Mouse (Mus musculus) heart, postnatal 36 days (tissue): ENCODE measurements around the gene Pfkp. TPM values are rescaled to one million over a fixed set of nuclear protein-coding genes. Genes with fewer than 3 reads are reported as not detected.

Experiments
- DNase-seq, 2 experiments: peaks; one replicate each; pipeline ENCODE4 v3.0.0; 2021 to 2022
- intact Hi-C: fragments of 180-260 bp; cut with DNase I; formaldehyde crosslinking; loops from one replicate; pipeline ENCODE4 v1.15.1; 2025
- total RNA-seq, 2 experiments: library from RNA; stranded (reverse); gene quantifications; 2 replicates each; pipeline ENCODE4 v1.2.3; 2021

Gene Pfkp
- total RNA-seq, 2 experiments from 2014 or later, result 49.0 to 65.7 TPM

DNA sequence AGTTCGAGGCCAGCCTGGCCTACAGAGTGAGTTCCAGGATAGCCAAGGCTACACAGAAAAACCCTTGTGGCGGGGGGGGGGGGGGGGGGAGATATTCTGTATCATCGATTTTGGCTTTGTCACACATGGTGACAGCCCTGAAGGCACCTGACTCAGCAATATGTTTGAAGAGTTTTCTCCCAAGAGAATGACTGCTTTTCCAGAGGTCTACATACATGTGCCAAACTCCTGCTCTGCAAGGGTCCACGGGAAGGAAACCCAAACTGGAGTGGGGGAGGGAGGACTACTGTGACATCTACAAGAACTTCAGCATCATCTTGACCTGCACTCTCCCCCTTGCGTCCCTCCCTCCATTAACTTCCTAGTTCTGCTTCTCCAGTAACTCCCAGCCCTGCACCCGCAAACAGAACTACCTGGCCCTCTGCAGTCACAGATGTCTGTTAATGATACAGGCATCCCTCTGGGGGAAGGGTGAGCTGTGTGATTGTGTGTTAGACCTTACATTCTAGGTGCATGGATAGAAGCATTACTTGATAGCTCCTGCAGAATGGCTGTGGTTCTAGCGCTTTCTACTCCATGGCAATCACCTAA, 10.9 kb downstream of the Pfkp start:
- no peak for DNase-seq
- intact Hi-C loops, result no loop called here

DNA sequence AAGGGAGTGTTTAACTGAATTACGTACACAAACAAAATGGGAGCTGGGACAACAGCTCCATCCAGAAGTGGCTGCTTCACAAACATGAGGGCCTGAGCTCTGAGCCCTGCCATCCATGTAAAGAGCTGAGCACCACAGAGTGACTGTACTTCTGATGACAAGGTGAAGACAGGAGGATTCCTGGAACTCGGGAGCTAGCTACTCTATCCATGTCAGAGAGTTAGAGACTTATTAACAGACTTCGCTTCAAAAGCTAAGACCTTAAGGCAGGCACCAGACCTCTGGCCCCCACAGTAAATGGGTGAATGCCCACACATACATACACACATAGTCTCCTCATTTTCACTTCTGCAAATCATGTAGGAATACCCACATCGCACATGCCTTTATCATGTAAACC, 11.6 kb downstream of the Pfkp start:
- intact Hi-C loops, result no loop called here
- DNase-seq, result no peak

DNA sequence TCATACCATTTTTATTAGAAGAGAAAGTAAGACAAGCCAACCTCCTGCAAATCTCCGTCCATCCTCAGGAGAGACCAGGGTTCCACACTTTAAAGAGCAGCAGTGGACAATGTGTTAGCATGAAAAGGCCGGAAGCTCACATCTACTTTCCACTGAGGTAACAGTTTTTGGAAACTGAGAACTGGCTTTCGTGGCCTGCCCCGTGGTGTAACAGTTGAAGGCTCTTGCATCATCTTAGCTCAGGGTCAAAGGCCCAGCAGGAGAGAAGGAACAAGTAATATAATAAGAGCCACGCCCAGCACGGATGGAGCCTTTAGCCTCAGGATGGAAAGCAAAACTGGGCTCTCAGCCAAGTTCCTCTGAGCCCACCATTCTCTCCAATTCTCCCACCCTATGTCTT, 12.1 kb downstream of the Pfkp start:
- no peak for DNase-seq
- intact Hi-C loops, result no loop called here

DNA sequence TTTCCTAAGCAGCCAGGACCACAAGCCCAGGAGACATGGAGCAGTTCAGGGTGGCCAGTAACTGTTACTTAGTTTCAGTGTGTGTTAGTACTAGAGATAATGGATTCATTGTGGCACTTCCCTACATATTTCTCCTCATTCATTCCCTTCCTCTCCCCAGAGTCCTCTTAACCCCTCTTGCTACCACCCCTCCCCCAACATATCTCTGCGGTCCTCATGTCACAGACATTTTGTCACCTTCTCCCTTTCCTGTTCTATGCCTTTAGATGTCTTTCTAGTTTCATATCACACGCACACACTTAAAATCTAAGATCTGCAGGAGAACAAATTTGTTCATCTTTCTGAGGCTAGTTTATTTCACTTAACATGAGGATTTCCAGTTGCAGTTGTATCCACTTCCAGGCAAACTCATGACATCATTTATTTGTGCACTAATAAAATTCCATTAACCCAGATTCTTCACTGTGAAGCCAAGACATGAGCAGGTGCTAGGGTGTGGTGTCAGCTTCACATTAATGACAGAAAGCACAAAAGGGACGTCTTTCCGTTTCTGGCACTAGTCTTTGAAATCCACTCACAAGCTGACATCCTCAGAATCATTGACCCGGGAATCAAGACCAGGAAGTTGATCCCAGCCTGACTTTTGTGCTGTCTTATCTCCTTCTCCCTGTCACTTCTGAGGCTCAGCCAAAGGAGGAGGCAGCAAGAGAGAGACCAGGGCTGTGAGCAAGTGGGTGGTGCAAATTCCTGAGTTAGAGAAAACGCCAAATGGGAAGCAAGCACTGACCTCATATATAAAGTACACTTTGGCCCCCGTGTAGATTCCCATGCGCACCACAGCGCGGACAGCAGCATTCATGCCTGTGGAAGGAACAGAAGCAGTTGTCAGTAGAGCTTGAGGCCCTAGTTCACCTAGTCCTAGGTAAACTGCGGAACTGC, 13.2 kb downstream of the Pfkp start:
- intact Hi-C loops, result no loop called here
- peak in 1 of 2 experiments; percentile 31 for DNase-seq

DNA sequence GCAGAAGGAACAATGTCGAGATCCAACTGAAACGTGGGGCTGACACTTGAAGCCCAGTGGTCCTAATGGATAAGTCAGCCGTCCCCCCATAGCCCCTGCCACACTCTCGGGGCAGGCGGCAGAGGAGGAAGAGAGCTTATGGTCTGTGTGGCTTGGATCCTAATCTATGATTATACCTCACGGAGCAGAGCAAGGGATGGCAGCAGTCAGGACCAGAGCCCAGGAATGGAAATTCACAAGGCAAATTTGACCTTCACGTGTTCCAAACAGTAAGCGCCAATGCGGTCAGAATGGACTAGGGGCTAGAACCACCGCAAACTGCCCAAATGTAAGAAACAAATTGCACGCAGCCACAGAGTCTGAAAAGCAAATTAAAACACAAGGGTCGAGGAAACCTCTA, 14.5 kb downstream of the Pfkp start:
- intact Hi-C loops, result no loop called here
- no peak for DNase-seq

DNA sequence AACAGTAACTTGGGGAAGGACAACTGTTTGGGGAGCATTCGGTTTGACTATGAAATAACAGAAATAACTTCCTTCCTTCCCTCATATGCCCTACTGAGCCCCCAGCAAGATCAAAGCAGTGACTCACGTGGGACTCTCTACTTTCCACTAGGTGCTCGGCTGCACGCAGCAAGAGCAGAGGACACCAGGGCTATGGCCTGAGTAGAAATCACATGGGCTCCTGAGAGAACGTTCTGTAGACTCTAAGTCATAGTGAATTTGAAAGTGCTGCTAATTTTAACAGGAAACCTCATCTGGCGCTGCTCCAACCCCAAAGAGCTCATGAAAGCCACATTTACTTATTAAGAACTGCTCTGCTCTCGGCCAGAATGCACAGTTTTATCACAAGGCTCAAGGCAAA, 15.1 kb downstream of the Pfkp start:
- peak; percentile 44 to 52 for DNase-seq
- intact Hi-C loops, result no loop called here

DNA sequence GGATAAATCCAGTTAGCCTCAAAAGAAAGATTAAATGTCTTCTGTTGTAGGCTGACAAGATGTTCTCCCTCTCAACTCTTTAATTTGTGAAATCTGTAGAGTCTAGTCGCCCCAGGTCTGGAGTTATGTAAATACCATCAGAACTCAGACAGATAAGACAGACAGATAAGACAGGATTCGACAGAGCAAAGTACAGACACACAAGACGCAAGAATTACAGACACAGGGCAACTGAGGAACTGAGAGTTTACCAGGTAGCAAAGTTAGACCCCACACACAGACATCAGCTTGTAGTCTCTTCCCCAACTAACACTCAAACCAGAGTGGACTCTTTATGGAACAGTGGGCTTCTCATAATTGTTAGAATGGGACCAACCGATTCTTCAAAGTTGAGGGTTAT, 15.6 kb downstream of the Pfkp start:
- DNase-seq, result no peak
- intact Hi-C loops, result no loop called here

DNA sequence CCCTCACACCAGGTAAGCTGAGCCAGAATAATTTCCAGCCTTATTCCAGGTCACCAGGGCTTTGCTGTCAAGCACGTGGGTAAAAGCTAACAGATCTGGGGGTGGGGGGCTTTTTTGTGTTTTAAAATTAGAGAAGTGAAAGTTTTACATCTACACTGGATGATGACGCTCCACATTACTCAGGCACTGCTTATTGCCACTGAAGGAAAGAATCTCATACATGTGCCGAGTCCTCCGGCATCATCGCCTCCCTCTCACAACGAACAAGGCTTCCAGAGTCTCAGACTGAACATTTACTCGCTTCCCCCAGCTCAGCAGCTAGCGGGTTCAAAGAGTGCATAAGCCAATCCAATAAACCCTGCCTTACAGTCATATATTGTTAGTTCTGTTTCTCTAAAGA, 16.1 kb downstream of the Pfkp start:
- intact Hi-C loops, result no loop called here

DNA sequence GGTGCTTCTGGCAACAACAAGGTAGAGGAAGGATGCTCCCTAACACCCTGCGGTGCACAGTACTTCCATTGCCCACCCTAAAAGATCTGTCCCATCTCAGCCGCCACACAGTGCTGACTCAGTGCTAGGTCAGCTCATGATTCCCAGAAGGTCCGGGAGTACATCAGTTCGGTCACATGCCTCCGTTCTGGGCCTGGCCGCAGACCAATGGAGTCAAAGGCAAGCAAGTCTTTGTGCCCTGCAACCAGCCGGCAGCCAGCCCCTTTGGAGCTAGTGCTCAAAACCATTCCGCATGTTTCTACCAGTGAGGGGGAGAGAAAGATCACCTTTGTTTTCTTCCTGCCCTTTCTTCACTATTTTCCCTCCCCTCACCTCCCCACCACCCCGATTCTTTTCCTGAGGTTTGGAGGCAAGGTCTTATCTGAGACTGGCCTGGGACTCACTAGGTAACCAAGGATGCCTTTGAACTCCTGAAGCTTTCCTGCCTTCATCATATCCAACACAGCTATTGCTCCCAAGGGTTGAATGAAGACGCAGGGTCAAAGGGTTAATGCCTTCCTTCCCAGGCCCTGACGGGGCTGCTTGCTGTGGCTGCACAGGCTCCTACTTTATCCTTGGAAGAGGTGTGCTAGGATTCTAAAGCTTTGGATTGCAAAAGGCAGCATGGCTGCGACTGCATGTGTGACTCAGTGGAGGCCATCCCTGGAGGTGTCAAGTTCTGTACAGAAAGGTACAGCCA, 16.6 kb downstream of the Pfkp start:
- peak in 1 of 2 experiments; percentile 11 for DNase-seq
- intact Hi-C loops, result no loop called here

More for the DNA sequence above, 16.1 kb downstream of the Pfkp start:
- DNase-seq, result no peak

DNA sequence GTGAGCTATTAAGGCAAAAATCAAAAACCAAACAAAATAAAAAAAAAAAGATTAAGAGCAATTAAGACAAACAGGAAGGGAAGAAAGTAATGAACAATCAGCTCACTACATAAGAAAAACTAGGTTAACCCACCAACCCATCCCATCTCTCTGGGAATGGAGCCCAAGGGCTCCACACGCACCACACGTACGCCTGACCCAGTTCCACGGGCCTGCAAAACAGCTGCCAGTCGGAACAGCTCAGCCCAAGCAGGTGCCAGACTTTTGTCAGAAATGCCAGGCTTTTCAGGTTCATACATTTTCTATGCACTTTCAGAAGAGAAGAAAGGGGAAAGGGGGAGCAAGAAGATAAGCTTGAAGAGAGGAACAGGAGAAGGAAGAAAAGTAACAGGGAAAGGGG, 17.9 kb downstream of the Pfkp start:
- intact Hi-C loops, result no loop called here
- DNase-seq, result no peak

DNA sequence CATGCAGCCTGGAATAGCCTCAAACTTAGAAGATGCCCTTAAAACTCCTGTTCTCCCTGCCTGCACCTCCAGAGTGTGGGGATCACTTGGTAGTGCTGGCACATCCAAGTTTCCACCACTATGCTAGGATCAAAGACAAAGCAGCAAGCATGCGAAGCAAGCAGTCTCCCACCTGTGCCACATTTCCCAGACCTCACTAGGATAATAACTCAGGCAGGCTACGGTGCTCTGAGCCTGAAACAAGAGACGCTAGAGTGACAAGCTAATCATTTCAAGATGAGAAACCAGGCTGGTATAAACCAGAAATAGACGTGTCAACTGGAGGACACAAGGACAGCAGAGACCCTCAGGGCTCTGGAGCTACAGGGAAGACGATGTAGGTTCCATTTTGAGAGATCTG, 18.6 kb downstream of the Pfkp start:
- intact Hi-C loops, result no loop called here
- no peak for DNase-seq

DNA sequence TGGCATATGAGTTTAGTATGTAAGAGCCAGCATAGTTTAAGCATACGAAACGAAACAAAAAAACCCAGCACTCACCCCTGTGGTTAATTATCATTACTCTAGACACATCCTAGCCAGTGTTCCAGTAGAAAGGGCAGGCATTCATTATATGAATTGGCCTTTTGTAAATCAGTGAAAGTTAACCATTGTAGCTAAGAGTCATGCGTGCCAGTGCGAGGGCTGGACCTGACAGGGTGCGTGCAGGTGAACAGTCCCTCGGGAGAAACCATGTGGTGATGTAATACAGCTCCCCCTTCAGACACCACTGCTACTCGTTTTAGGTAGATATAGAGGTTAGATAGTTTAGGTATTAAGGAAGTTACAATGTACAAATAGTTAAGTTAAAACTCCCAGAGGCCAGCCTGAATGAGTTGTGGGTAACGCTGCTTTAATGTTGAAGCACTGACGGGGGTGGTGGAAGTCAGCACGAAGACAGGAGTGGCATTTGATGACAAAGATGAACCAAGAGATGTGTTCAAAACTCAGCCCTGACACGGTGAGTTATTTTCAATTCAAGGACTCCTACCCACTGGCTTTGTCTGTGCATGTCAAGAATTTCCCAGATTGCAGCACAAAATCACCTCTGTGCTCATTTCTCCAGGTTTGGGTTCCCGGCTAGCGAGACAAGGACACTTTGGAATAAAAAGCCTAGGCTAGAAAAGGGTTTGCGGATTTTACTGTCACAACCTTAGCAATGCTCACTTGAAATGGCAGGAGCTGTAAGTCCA, 19.4 kb downstream of the Pfkp start:
- intact Hi-C loops, result no loop called here
- DNase-seq, result no peak

DNA sequence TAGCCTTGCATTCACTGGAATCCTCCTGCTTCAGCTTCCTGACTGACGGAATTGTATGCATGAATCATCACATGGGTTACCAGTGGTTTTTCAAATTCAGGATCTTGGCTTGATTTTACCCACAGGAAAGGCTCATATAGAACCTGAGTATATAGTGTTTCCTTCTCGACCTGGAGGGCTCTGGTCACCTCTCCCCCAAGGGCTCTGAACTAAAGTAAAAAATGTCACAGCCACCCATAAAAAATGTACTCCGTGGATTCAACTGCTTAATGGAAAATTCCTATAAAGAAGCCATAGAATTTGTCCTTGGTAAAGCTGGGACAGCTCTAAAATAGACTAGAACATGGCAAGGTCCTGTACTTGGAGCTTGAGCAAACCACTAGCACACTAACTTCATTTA, 20.3 kb downstream of the Pfkp start:
- intact Hi-C loops, result no loop called here
- no peak for DNase-seq

DNA sequence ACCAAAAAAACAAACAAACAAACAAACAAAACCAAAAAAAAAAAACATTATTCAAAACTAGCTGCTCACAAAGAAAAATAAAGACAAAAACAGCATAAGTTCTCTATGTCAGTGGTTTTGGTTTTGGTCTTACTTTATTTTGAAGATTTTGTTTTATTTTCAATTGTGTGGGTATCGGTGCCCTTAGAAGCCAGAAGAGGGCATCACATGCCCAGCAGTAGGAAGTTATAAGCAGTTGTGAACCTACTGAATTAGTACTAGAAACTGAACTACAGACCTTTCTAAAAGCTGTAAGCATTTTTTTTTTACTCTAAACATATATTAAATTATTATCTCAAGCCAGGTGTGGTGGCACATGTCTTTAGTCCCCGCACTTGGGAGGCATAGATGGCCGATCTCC, 21.2 kb downstream of the Pfkp start:
- no peak for DNase-seq
- intact Hi-C loops, result loop anchor here (1.0 kb wide), 1 partner anchor 62 kb away; no protein-coding TSS in a partner anchor

DNA sequence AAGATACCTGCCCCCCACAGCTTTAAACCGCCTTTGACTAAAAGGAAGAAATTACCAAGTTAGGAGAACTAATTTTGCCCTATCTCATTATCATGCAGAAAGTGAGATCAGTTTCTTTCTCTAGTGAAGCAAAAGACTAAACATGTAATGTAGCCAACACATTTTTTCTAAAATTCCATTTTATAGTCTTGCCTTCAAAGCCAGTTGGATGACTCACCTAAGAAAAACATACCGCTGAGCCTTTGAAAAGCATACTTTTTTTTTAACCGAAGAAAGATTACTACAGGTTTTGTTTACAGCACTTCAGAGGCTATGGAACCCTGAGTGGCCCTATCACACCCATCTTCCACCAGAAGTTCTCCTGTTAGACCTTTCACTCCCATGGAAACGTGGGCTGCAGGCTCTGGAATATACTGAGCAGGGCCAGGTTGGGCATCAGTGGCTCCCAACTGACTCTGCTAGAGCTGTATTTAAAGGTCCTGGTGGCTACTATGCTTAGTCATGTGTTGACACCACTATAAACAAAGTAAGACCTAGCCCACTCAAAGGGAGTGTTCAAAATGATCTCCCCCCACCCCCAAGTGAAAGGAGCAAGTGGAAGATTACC, 22.0 kb downstream of the Pfkp start:
- intact Hi-C loops, result loop anchor here (1.0 kb wide), 1 partner anchor 63 kb away; no protein-coding TSS in a partner anchor
- DNase-seq, result no peak

DNA sequence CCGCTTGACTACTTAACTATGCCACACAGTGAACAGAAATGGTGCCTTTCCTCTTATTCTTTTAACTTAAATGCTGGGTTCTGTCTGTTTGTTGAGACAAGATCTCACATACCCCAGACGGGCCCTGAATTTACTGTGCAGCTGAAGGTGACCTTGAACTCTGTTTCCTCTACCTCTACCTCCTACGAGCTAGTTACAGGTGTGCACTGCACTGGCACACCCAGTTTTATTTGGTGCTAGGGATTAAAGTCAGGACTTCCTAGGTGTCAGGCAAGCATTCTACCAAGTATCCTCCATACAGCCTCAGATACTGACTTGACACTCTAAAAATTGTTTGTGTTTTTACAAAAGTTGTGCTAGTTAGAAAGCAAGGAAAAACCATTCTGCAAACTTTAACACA, 22.6 kb downstream of the Pfkp start:
- no peak for DNase-seq
- intact Hi-C loops, result no loop called here

DNA sequence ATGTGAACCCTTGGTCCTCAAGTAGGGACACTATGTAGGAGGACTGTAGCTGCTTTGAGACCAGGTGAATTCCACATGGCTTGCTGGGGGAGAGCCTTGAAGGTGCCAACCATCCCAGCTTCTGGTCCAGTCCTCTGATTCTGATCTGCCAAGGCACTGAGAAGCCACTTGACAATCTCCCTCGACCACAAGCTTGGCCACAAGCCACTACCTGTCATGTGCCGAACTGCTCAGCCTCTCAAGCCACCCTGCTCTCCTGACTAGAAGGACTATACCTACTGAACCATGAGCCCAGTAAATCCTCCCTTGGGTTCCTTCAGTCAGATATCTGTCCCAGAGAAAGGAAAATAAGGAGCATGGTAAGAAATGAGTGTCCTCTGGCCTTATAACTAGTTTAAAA, 24.0 kb downstream of the Pfkp start:
- intact Hi-C loops, result no loop called here
- no peak for DNase-seq

DNA sequence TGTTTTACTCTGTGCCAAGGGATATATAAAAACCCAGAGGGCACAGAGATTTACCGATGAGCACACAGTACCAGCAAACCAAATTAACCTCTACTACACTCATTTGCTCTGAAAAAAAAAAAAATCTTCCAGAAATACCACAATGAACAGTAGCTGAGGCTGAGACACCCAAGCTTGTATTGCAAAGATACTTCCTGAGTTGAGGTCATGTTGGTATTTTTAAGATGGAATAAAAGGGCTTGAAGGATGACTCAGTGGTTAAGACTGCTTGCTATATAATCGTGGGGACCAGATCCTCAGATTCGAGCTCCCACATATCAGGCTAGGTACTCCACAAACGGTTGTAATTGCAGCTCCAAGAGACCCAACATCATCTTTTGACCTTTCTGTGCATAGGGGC, 24.5 kb downstream of the Pfkp start:
- DNase-seq, result no peak
- intact Hi-C loops, result no loop called here

DNA sequence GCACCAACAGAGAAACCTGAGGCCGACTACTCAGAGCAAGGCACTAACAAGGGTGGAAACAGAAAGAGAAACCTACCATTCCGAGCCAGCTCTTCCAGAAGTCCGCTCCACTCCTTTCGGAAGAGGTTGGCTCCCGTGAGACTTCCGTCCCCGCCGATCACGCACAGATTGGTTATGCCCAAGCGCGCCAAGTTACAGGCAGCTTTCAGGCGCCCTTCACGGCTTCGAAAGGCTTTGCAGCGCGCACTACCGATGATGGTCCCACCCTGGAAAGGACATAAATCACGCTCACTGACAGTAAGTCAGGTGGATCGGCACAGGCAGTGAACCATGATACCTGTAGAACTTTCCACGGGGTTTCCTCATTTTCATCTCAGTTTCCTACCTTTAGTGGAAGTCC, 26.7 kb downstream of the Pfkp start:
- intact Hi-C loops, result no loop called here

DNA sequence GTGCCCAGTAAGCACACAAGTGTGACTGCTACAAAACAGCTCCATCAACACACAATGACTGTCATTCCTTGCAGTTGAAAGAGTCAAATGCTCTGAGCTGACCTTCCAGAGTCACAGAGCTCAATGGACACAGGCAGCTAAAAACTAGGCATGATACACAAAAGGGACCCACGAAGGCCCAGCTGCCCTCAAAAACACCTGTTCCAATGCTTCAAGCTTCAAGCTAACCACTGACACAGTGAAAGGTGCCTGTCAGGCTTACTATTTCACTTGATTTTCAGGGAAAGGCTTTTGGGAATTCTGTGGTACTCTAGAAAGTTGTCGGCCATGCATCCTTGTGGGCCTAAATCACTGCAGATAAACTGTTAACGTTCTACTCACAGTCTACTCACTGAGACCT, 28.3 kb downstream of the Pfkp start:
- no peak for DNase-seq
- intact Hi-C loops, result no loop called here

More for the DNA sequence above, 26.7 kb downstream of the Pfkp start:
- no peak for DNase-seq
